Mouse (Mus musculus): ENCODE data around the gene Gramd1a. TPM values are rescaled to one million over a fixed set of nuclear protein-coding genes. Genes with fewer than 3 reads are reported as not detected.
A peak's percentile ranks its signal among the peaks of the same experiment; 100 is the strongest.

Gene Gramd1a
- polyA plus RNA-seq, 1 experiment from 2014 or later, result 231 TPM

GRCm38 (mm10) chr7:31115182-31115581 is 40.5 kb downstream of the Gramd1a start, which contains the start of gene Hpn:
Gene Hpn (minus strand): TSS chr7:31115290.
- peaks cover 24% of the 10 kb centered on the region; the same call in 1 of the 2 replicates for H3K27me3 ChIP-seq
- no peak within 1 kb of the TSS for H3K9ac ChIP-seq
- H3K27ac ChIP-seq, result no peak within 1 kb of the TSS
- H3K4me3 ChIP-seq, result no peak within 1 kb of the TSS
- no peaks in the 10 kb centered on the region for H3K36me3 ChIP-seq
- WGBS, result 18% methylated on average over 15 of the region's 15 CpGs
- H3K4me2 ChIP-seq, result no peak within 1 kb of the TSS
- 0 out of 2 replicates have a peak, but pooled peaks have one; percentile 14 for ATAC-seq (ENCODE audit: low FRiP score)
- H3K9me3 ChIP-seq, result no peaks in the 10 kb centered on the region
- 0 out of 2 replicates have a peak, but pooled peaks cover 10% of the 10 kb centered on the region for H3K4me1 ChIP-seq (replicated peaks)

- Histone ChIP-seq H3K27ac (no peak overlapping the region), H3K9ac (no peak overlapping the region), H3K36me3 (no peaks in the 10 kb centered on the region), H3K4me3 (no peak overlapping the region), H3K27me3 (peaks cover 24% of the 10 kb centered on the region; the same call in 1 of the 2 replicates), H3K4me1 (replicated peaks) (0 out of 2 replicates have a peak, but pooled peaks cover 10% of the 10 kb centered on the region), H3K9me3 (no peaks in the 10 kb centered on the region), H3K4me2 (no peak overlapping the region)
- no peak for ATAC-seq (ENCODE audit: low FRiP score)
- 52% methylated on average over 10 of the region's 10 CpGs for WGBS
Observed at GRCm38 (mm10) chr7:31114646-31115045, 41.0 kb downstream of the Gramd1a start.

- Histone ChIP-seq H3K36me3 (no peaks in the 10 kb centered on the region), H3K4me3 (no peak overlapping the region), H3K9ac (no peak overlapping the region), H3K4me1 (replicated peaks) (0 out of 2 replicates have a peak, but pooled peaks cover 15% of the 10 kb centered on the region), H3K27ac (no peak overlapping the region), H3K27me3 (peaks cover 24% of the 10 kb centered on the region; the same call in 1 of the 2 replicates), H3K4me2 (no peak overlapping the region), H3K9me3 (no peaks in the 10 kb centered on the region)
- WGBS, result 84% methylated on average over 6 of the region's 6 CpGs
- ATAC-seq (ENCODE audit: low FRiP score), result no peak
Observed at GRCm38 (mm10) chr7:31113800-31114199, 41.9 kb downstream of the Gramd1a start.

- Histone ChIP-seq H3K27ac (no peak overlapping the region), H3K9me3 (no peaks in the 10 kb centered on the region), H3K27me3 (peaks cover 24% of the 10 kb centered on the region; the same call in 1 of the 2 replicates), H3K36me3 (no peaks in the 10 kb centered on the region), H3K4me2 (no peak overlapping the region), H3K4me3 (no peak overlapping the region), H3K9ac (no peak overlapping the region), H3K4me1 (replicated peaks) (0 out of 2 replicates have a peak, but pooled peaks cover 14% of the 10 kb centered on the region)
- 57% methylated on average over 4 of the region's 4 CpGs for WGBS
- no peak for ATAC-seq (ENCODE audit: low FRiP score)
Observed at GRCm38 (mm10) chr7:31112036-31112435, 43.7 kb downstream of the Gramd1a start.

- Histone ChIP-seq H3K4me3 (no peak overlapping the region), H3K4me2 (no peak overlapping the region), H3K9ac (no peak overlapping the region), H3K27ac (no peak overlapping the region), H3K9me3 (no peaks in the 10 kb centered on the region), H3K4me1 (replicated peaks) (0 out of 2 replicates have a peak, but pooled peaks cover 9% of the 10 kb centered on the region), H3K36me3 (no peaks in the 10 kb centered on the region), H3K27me3 (peaks cover 17% of the 10 kb centered on the region; the same call in 1 of the 2 replicates)
- ATAC-seq (ENCODE audit: low FRiP score), result no peak
- WGBS, result 86% methylated on average over 15 of the region's 15 CpGs
Observed at GRCm38 (mm10) chr7:31110861-31111385, 44.8 kb downstream of the Gramd1a start.

GRCm38 (mm10) chr7:31109796-31110195 is 45.9 kb downstream of the Gramd1a start:
- Histone ChIP-seq H3K27me3 (peaks cover 7% of the 10 kb centered on the region; the same call in 1 of the 2 replicates), H3K36me3 (no peaks in the 10 kb centered on the region), H3K4me1 (replicated peaks) (0 out of 2 replicates have a peak, but pooled peaks cover 5% of the 10 kb centered on the region), H3K4me3 (no peak overlapping the region), H3K9me3 (no peaks in the 10 kb centered on the region), H3K9ac (no peak overlapping the region), H3K27ac (no peak overlapping the region), H3K4me2 (no peak overlapping the region)
- ATAC-seq (ENCODE audit: low FRiP score), result no peak
- WGBS, result 95% methylated on average over 5 of the region's 5 CpGs

- 39% methylated on average over 7 of the region's 7 CpGs for WGBS
- ATAC-seq (ENCODE audit: low FRiP score), result no peak
- H3K4me2 ChIP-seq, result no peak overlapping the region
- H3K4me1 ChIP-seq (replicated peaks), result 0 out of 2 replicates have a peak, but pooled peaks cover 5% of the 10 kb centered on the region
- H3K27me3 ChIP-seq, result peaks cover under 1% of the 10 kb centered on the region; the same call in 1 of the 2 replicates
- H3K4me3 ChIP-seq, result no peak overlapping the region
- H3K27ac ChIP-seq, result no peak overlapping the region
- no peaks in the 10 kb centered on the region for H3K36me3 ChIP-seq
- no peaks in the 10 kb centered on the region for H3K9me3 ChIP-seq
- H3K9ac ChIP-seq, result no peak overlapping the region
Observed at GRCm38 (mm10) chr7:31109091-31109490, 46.6 kb downstream of the Gramd1a start.

- 93% methylated on average over 11 of the region's 11 CpGs for WGBS
- H3K27me3 ChIP-seq, result peaks cover 4% of the 10 kb centered on the region; the same call in 1 of the 2 replicates
- H3K4me2 ChIP-seq, result no peak overlapping the region
- no peak overlapping the region for H3K4me3 ChIP-seq
- no peak overlapping the region for H3K27ac ChIP-seq
- no peak for ATAC-seq (ENCODE audit: low FRiP score)
- H3K4me1 ChIP-seq (replicated peaks), result 0 out of 2 replicates have a peak, but pooled peaks cover 5% of the 10 kb centered on the region
- H3K36me3 ChIP-seq, result no peaks in the 10 kb centered on the region
- no peaks in the 10 kb centered on the region for H3K9me3 ChIP-seq
- H3K9ac ChIP-seq, result no peak overlapping the region
Observed at GRCm38 (mm10) chr7:31107781-31108180, 47.9 kb downstream of the Gramd1a start.

GRCm38 (mm10) chr7:31106166-31106565 is 49.5 kb downstream of the Gramd1a start:
- Histone ChIP-seq H3K4me2 (no peak overlapping the region), H3K9me3 (no peaks in the 10 kb centered on the region), H3K9ac (no peak overlapping the region), H3K27me3 (peaks cover 7% of the 10 kb centered on the region; the same call in 1 of the 2 replicates), H3K27ac (no peak overlapping the region), H3K4me1 (replicated peaks) (0 out of 2 replicates have a peak, but pooled peaks cover 5% of the 10 kb centered on the region), H3K36me3 (no peaks in the 10 kb centered on the region), H3K4me3 (no peak overlapping the region)
- no peak for ATAC-seq (ENCODE audit: low FRiP score)
- 61% methylated on average over 3 of the region's 3 CpGs for WGBS

- 69% methylated on average over 15 of the region's 15 CpGs for WGBS
- peaks cover 7% of the 10 kb centered on the region; the same call in 1 of the 2 replicates for H3K27me3 ChIP-seq
Observed at GRCm38 (mm10) chr7:31105061-31105768, 50.5 kb downstream of the Gramd1a start.

GRCm38 (mm10) chr7:31100786-31101185 is 54.9 kb downstream of the Gramd1a start:
- Histone ChIP-seq H3K36me3 (no peaks in the 10 kb centered on the region), H3K27ac (no peak overlapping the region), H3K9ac (no peak overlapping the region), H3K4me2 (no peak overlapping the region), H3K4me1 (replicated peaks) (no peaks in the 10 kb centered on the region), H3K27me3 (peaks cover 7% of the 10 kb centered on the region; the same call in 1 of the 2 replicates), H3K9me3 (no peaks in the 10 kb centered on the region), H3K4me3 (no peak overlapping the region)
- ATAC-seq (ENCODE audit: low FRiP score), result no peak
- 85% methylated on average over 14 of the region's 14 CpGs for WGBS

More at GRCm38 (mm10) chr7:31105061-31105768, 50.5 kb downstream of the Gramd1a start:
- no peaks in the 10 kb centered on the region for H3K9me3 ChIP-seq
- no peak overlapping the region for H3K4me3 ChIP-seq
- H3K9ac ChIP-seq, result no peak overlapping the region
- H3K4me1 ChIP-seq (replicated peaks), result 0 out of 2 replicates have a peak, but pooled peaks cover 5% of the 10 kb centered on the region
- ATAC-seq (ENCODE audit: low FRiP score), result no peak
- H3K27ac ChIP-seq, result 0 out of 2 replicates have a peak overlapping the region, but pooled peaks have one; percentile 5
- no peaks in the 10 kb centered on the region for H3K36me3 ChIP-seq
- no peak overlapping the region for H3K4me2 ChIP-seq

GRCm38 (mm10) chr7:31099612-31099982 is 56.1 kb downstream of the Gramd1a start:
- H3K27me3 ChIP-seq, result peaks cover 7% of the 10 kb centered on the region; the same call in 1 of the 2 replicates
- no peaks in the 10 kb centered on the region for H3K4me1 ChIP-seq (replicated peaks)
- H3K9me3 ChIP-seq, result no peaks in the 10 kb centered on the region
- H3K9ac ChIP-seq, result no peak overlapping the region
- H3K27ac ChIP-seq, result no peak overlapping the region
- WGBS, result 85% methylated on average over 6 of the region's 6 CpGs
- no peak for ATAC-seq (ENCODE audit: low FRiP score)
- H3K36me3 ChIP-seq, result no peaks in the 10 kb centered on the region
- no peak overlapping the region for H3K4me3 ChIP-seq
- H3K4me2 ChIP-seq, result no peak overlapping the region

All from hindbrain, embryonic 13.5 days (tissue).